Mouse (Mus musculus) liver, embryonic 18 days (tissue): ENCODE results near the gene Taar7f. TPM values are rescaled to one million over a fixed set of nuclear protein-coding genes. Genes with fewer than 3 reads are reported as not detected.

Experiments used
- polyA plus RNA-seq: library from polyadenylated mRNA; depleted of rRNA; stranded (reverse); fragments of >200 nt; gene quantifications from 2 replicates; pipeline ENCODE4 v1.2.3, GENCODE M21; 2012; rRNA removed

The Taar7f gene
- not detected in 2 replicates for polyA plus RNA-seq

GRCm38 (mm10) chr10:24049210-24049609 lies at the start of gene Taar7f:
Taar7f (plus strand) TSS chr10:24049510.

GRCm38 (mm10) chr10:23999639-24000038 lies 49.7 kb upstream of the Taar7f start, which contains the start of gene Taar7b:
Taar7b (plus strand) TSS chr10:23999939.

GRCm38 (mm10) chr10:24026922-24027321 lies 22.4 kb upstream of the Taar7f start, which contains the start of gene Taar7d:
Taar7d (plus strand) TSS chr10:24027222.

GRCm38 (mm10) chr10:24037314-24037713 lies 12.0 kb upstream of the Taar7f start, which contains the start of gene Taar7e:
Taar7e (plus strand) TSS chr10:24037614.

GRCm38 (mm10) chr10:24076200-24076599 lies 26.9 kb downstream of the Taar7f start, which contains the start of gene Taar8a:
Taar8a (plus strand) TSS chr10:24076500.

GRCm38 (mm10) chr10:24092194-24092593 lies 42.9 kb downstream of the Taar7f start, which contains the start of gene Taar8b:
Taar8b (minus strand) TSS chr10:24092294.

Other genes starting within 250 kb of the Taar7f start
- gene Vnn3, start 198.0 kb upstream of the Taar7f start, polyA plus RNA-seq = 77.4 and 81.1 TPM in 2 replicates
- 25.8 and 28.8 TPM in 2 replicates for gene Vnn1, start 154.8 kb upstream of the Taar7f start, polyA plus RNA-seq
- gene Taar1, start 129.2 kb upstream of the Taar7f start, polyA plus RNA-seq = not detected in 2 replicates
- gene Taar2, start 110.9 kb upstream of the Taar7f start, polyA plus RNA-seq = 0.03 TPM in 1 of 2 replicates, not detected in the other
- gene Taar3, start 100.0 kb upstream of the Taar7f start, polyA plus RNA-seq = not detected in 2 replicates
- gene Taar4, start 89.0 kb upstream of the Taar7f start, polyA plus RNA-seq = not detected in 2 replicates
- gene Taar5, start 78.8 kb upstream of the Taar7f start, polyA plus RNA-seq = not detected in 2 replicates
- gene Taar6, start 63.9 kb upstream of the Taar7f start, polyA plus RNA-seq = not detected in 2 replicates
- not detected in 2 replicates for gene Taar7a, start 56.0 kb upstream of the Taar7f start, polyA plus RNA-seq
- gene Taar7b, start 49.6 kb upstream of the Taar7f start, polyA plus RNA-seq = not detected in 2 replicates
- gene Taar7d, start 22.3 kb upstream of the Taar7f start, polyA plus RNA-seq = not detected in 2 replicates
- not detected in 2 replicates for gene Taar7e, start 11.9 kb upstream of the Taar7f start, polyA plus RNA-seq
- not detected in 2 replicates for gene Taar8a, start 27.0 kb downstream of the Taar7f start, polyA plus RNA-seq
- not detected in 2 replicates for gene Taar8b, start 42.8 kb downstream of the Taar7f start, polyA plus RNA-seq
- gene Taar8c, start 52.4 kb downstream of the Taar7f start, polyA plus RNA-seq = not detected in 2 replicates
- gene Taar9, start 60.0 kb downstream of the Taar7f start, polyA plus RNA-seq = not detected in 2 replicates
- gene Stx7, start 99.8 kb downstream of the Taar7f start, polyA plus RNA-seq = 28.7 and 37.4 TPM in 2 replicates
- gene Moxd1, start 174.0 kb downstream of the Taar7f start, polyA plus RNA-seq = 0.03 and 0.05 TPM in 2 replicates